Mouse (Mus musculus): ENCODE data around the gene Tbc1d10b. TPM values are rescaled to one million over a fixed set of nuclear protein-coding genes. Genes with fewer than 3 reads are reported as not detected.

Tbc1d10b gene
- polyA plus RNA-seq, 1 experiment from 2014 or later: 18.7 TPM

DNA sequence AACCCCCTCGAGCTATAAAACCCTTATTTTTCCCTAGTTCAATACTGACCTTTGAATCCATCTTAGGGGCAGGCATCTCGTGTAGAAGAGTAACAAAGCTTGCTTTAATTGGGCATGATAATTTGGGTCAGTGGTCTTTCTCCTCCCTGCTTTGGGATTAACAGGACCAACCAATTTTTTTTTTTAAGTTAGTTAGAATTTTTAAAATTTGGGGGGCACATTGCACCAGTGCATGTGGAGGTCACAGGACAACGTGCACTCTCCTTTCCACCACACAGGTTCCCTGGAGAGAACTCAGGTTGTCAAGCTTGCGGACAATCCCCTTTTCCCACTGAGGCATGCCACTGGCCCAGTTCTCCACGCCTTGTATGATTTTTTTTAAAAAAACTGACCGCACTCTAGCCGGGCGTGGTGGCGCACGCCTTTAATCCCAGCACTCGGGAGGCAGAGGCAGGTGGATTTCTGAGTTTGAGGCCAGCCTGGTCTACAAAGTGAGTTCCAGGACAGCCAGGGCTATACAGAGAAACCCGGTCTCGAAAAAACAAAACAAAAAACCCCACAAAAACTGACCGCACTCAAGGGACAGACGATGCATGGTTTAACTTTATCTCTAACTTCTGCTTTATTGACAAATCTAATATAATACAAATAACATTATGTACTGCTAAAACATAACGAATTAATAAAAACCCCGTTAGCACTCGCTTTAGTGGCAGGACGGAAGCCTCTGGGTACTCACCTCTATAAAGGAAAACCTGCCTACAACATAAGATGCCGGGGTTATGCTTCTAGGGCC lies 23.8 kb upstream of the Tbc1d10b start:
- WGBS: 5% methylated on average over 20 of the region's 20 CpGs
- H3K9ac ChIP-seq (replicated peaks; ENCODE audit: low read depth, low read length): peak overlapping the region; percentile 74
- peaks cover 22% of the 10 kb centered on the region; the same call in 1 of the 2 replicates for H3K4me1 ChIP-seq (ENCODE audit: control insufficient read depth, insufficient read depth, low read length)
- peak overlapping the region; percentile 98 for H3K27ac ChIP-seq (ENCODE audit: low read length)
- H3K36me3 ChIP-seq (ENCODE audit: control insufficient read depth, insufficient read depth, low read length): peaks cover 44% of the 10 kb centered on the region
- no peaks in the 10 kb centered on the region for H3K27me3 ChIP-seq (ENCODE audit: control insufficient read depth, insufficient read depth, low read length)
- H3K4me2 ChIP-seq (replicated peaks; ENCODE audit: low read depth, low read length): peak overlapping the region; percentile 76
- ATAC-seq (ENCODE audit: insufficient number of reproducible peaks, insufficient read depth, low FRiP score, low read depth): no peak
- peak overlapping the region; percentile 74 for H3K4me3 ChIP-seq (ENCODE audit: low read depth, low read length)
- H3K9me3 ChIP-seq (ENCODE audit: control insufficient read depth, low read depth, low read length): no peaks in the 10 kb centered on the region

DNA sequence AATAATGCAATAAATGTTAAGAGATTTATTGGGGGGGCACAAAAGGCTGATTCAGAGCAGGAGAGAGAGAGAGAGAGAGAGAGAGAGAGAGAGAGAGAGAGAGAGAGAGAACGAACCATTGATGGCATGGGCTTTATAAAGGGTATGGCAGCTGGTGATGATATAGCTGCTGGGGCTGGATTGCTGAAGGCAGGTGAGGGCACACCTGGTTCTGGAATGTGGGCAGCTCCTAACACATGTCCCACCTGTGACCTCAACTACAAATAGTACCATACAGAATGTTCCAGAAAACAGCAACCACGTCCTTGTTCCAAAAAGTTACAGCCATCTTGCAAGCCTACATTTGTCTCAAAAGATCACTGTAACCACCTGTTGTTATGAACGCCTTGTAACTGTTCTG lies 23.1 kb upstream of the Tbc1d10b start:
- ATAC-seq (ENCODE audit: insufficient number of reproducible peaks, insufficient read depth, low FRiP score, low read depth): no peak
- Histone ChIP-seq H3K4me3 (ENCODE audit: low read depth, low read length) (peak overlapping the region; percentile 74), H3K4me1 (ENCODE audit: control insufficient read depth, insufficient read depth, low read length) (peaks cover 22% of the 10 kb centered on the region; the same call in 1 of the 2 replicates), H3K36me3 (ENCODE audit: control insufficient read depth, insufficient read depth, low read length) (peaks cover 38% of the 10 kb centered on the region), H3K9me3 (ENCODE audit: control insufficient read depth, low read depth, low read length) (no peaks in the 10 kb centered on the region), H3K27ac (ENCODE audit: low read length) (peak overlapping the region; percentile 98; the same call in 1 of the 2 replicates), H3K9ac (replicated peaks; ENCODE audit: low read depth, low read length) (peak overlapping the region; percentile 74; the same call in 1 of the 2 replicates), H3K4me2 (replicated peaks; ENCODE audit: low read depth, low read length) (peak overlapping the region; percentile 76), H3K27me3 (ENCODE audit: control insufficient read depth, insufficient read depth, low read length) (no peaks in the 10 kb centered on the region)
- WGBS: 46% methylated on average over 3 of the region's 3 CpGs

GRCm38 (mm10) chr7:127228615-127229303 lies 20.5 kb upstream of the Tbc1d10b start:
- Histone ChIP-seq H3K4me3 (ENCODE audit: low read depth, low read length) (no peak overlapping the region), H3K9ac (replicated peaks; ENCODE audit: low read depth, low read length) (no peak overlapping the region), H3K4me2 (replicated peaks; ENCODE audit: low read depth, low read length) (no peak overlapping the region), H3K9me3 (ENCODE audit: control insufficient read depth, low read depth, low read length) (no peaks in the 10 kb centered on the region), H3K36me3 (ENCODE audit: control insufficient read depth, insufficient read depth, low read length) (peaks cover 20% of the 10 kb centered on the region), H3K27me3 (ENCODE audit: control insufficient read depth, insufficient read depth, low read length) (no peaks in the 10 kb centered on the region), H3K27ac (ENCODE audit: low read length) (no peak overlapping the region), H3K4me1 (ENCODE audit: control insufficient read depth, insufficient read depth, low read length) (peaks cover 18% of the 10 kb centered on the region; the same call in 1 of the 2 replicates)
- 64% methylated on average over 4 of the region's 4 CpGs for WGBS
- ATAC-seq (ENCODE audit: insufficient number of reproducible peaks, insufficient read depth, low FRiP score, low read depth): no peak

DNA sequence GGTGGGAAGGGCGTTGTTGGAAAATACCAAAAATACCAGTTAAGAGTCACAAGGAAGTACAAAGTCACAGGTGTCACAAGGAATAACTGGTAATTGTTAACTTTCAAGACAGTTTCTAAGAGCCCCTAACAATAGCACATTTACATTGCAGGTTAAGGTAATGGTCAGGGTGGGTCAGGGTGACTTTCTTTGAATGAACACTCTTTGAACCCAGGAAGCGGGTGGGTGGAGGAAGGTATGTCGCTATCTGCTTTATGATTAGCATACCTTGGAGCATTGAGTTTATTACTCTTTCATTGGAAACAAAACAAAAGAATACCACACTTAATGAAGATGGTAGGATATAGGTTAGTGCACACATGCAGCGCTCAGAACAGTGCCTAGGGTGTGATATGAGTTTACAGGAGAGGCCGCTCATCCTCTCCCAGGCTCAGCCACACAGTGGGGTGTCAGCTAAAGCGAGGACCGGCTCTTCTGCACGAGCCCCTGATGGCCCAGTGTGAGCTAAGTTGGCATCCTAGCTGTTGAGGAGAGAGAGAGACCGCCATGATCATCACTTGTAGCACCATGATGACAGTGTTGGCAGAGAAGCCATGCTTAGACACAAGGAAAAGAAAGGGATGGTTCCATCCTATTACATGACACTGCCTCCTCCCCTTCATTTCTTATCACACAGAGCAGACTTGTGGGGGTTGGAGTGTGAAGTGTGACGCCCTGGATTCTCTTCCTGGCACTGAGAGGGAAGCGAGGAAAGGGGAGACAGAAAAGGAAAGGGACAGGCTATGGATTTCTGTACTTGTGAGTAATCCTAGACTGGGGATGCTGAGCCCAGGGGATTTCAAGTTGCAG lies 17.1 kb upstream of the Tbc1d10b start:
- WGBS: 75% methylated on average over 11 of the region's 11 CpGs
- Histone ChIP-seq H3K4me1 (ENCODE audit: control insufficient read depth, insufficient read depth, low read length) (peaks cover 4% of the 10 kb centered on the region; the same call in 1 of the 2 replicates), H3K4me3 (ENCODE audit: low read depth, low read length) (no peak overlapping the region), H3K27ac (ENCODE audit: low read length) (no peak overlapping the region), H3K27me3 (ENCODE audit: control insufficient read depth, insufficient read depth, low read length) (no peaks in the 10 kb centered on the region), H3K9ac (replicated peaks; ENCODE audit: low read depth, low read length) (no peak overlapping the region), H3K4me2 (replicated peaks; ENCODE audit: low read depth, low read length) (no peak overlapping the region), H3K9me3 (ENCODE audit: control insufficient read depth, low read depth, low read length) (no peaks in the 10 kb centered on the region), H3K36me3 (ENCODE audit: control insufficient read depth, insufficient read depth, low read length) (peaks cover 10% of the 10 kb centered on the region; the same call in 1 of the 2 replicates)
- no peak for ATAC-seq (ENCODE audit: insufficient number of reproducible peaks, insufficient read depth, low FRiP score, low read depth)

DNA sequence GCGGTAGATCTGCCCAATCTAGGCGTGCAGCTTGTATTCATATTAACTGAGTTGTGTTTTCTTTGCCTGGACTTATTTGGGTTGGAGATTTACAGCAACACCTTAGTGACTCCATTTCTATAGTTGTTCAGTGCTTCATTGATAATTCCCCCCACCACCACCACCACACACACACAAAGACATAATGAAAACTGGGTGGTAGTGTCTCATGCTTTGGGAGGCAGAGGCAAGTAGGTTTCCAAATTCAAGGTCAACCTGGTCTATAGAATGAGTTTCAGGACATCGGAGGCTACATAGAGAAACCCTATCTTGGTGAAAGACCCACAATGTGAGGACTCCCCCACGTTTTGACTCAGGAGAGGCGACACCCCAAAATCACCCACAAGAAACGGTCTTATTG lies 16.3 kb upstream of the Tbc1d10b start:
- Histone ChIP-seq H3K9me3 (ENCODE audit: control insufficient read depth, low read depth, low read length) (no peaks in the 10 kb centered on the region), H3K4me3 (ENCODE audit: low read depth, low read length) (no peak overlapping the region), H3K4me2 (replicated peaks; ENCODE audit: low read depth, low read length) (no peak overlapping the region), H3K4me1 (ENCODE audit: control insufficient read depth, insufficient read depth, low read length) (no peaks in the 10 kb centered on the region), H3K27ac (ENCODE audit: low read length) (no peak overlapping the region), H3K36me3 (ENCODE audit: control insufficient read depth, insufficient read depth, low read length) (peaks cover 5% of the 10 kb centered on the region; the same call in 1 of the 2 replicates), H3K9ac (replicated peaks; ENCODE audit: low read depth, low read length) (no peak overlapping the region), H3K27me3 (ENCODE audit: control insufficient read depth, insufficient read depth, low read length) (no peaks in the 10 kb centered on the region)
- 88% methylated on average over 6 of the region's 6 CpGs for WGBS
- no peak for ATAC-seq (ENCODE audit: insufficient number of reproducible peaks, insufficient read depth, low FRiP score, low read depth)

GRCm38 (mm10) chr7:127223515-127224478 lies 15.5 kb upstream of the Tbc1d10b start:
- Histone ChIP-seq H3K9ac (replicated peaks; ENCODE audit: low read depth, low read length) (no peak overlapping the region), H3K4me1 (ENCODE audit: control insufficient read depth, insufficient read depth, low read length) (no peaks in the 10 kb centered on the region), H3K4me2 (replicated peaks; ENCODE audit: low read depth, low read length) (no peak overlapping the region), H3K27ac (ENCODE audit: low read length) (no peak overlapping the region), H3K36me3 (ENCODE audit: control insufficient read depth, insufficient read depth, low read length) (no peaks in the 10 kb centered on the region), H3K4me3 (ENCODE audit: low read depth, low read length) (no peak overlapping the region), H3K27me3 (ENCODE audit: control insufficient read depth, insufficient read depth, low read length) (no peaks in the 10 kb centered on the region), H3K9me3 (ENCODE audit: control insufficient read depth, low read depth, low read length) (no peaks in the 10 kb centered on the region)
- WGBS: 83% methylated on average over 6 of the region's 6 CpGs
- no peak for ATAC-seq (ENCODE audit: insufficient number of reproducible peaks, insufficient read depth, low FRiP score, low read depth)

DNA sequence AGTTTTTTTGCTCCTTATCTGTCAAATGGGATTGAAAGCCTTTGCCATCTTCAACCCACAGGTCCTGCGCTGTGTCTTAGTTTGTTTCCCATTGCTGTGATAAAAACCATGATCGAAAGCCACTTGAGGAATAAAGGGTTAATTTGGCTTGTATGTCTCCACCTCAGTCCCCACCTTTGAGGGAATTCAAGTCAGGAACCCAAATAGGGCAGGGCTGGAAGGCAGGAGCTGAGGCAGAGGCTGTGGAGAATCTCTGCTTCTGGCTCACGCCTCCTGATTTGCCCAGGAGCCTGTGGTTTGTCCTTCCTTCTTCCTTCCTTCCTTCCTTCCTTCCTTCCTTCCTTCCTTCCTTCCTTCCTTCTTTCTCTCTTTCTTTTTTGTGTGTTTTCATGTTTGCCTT lies 14.8 kb upstream of the Tbc1d10b start:
- no peak overlapping the region for H3K9ac ChIP-seq (replicated peaks; ENCODE audit: low read depth, low read length)
- H3K36me3 ChIP-seq (ENCODE audit: control insufficient read depth, insufficient read depth, low read length): no peaks in the 10 kb centered on the region
- H3K4me3 ChIP-seq (ENCODE audit: low read depth, low read length): no peak overlapping the region
- no peak for ATAC-seq (ENCODE audit: insufficient number of reproducible peaks, insufficient read depth, low FRiP score, low read depth)
- WGBS: 91% methylated on average over 3 of the region's 3 CpGs
- H3K4me1 ChIP-seq (ENCODE audit: control insufficient read depth, insufficient read depth, low read length): no peaks in the 10 kb centered on the region
- no peaks in the 10 kb centered on the region for H3K27me3 ChIP-seq (ENCODE audit: control insufficient read depth, insufficient read depth, low read length)
- H3K4me2 ChIP-seq (replicated peaks; ENCODE audit: low read depth, low read length): no peak overlapping the region
- no peak overlapping the region for H3K27ac ChIP-seq (ENCODE audit: low read length)
- no peaks in the 10 kb centered on the region for H3K9me3 ChIP-seq (ENCODE audit: control insufficient read depth, low read depth, low read length)

Data from stomach, embryonic 14.5 days (tissue).